Mouse (Mus musculus) induced T-regulatory cell, adult 2 months (primary cell): Measurements from ENCODE around the gene Ces1f.
"Not testable (repeated sequence)": the region's sequence is repeated elsewhere in the genome, so short reads cannot be mapped to it uniquely, and the experiment has no call there.

Experiments used
- DNase-seq: peaks from one replicate; pipeline ENCODE4 v3.0.0-alpha.2; 2012; ENCODE audit warnings: low read depth

The Ces1f gene

GRCm38 (mm10) chr8:93279556-93279955 lies at the start of gene Ces1f:
TSS of gene Ces1f (minus strand) at chr8:93279747.
- no peak for DNase-seq

GRCm38 (mm10) chr8:93325123-93325522 lies 45.6 kb upstream of the Ces1f start:
- no peak for DNase-seq

- no peak for DNase-seq
Measured at GRCm38 (mm10) chr8:93317031-93317430, 37.5 kb upstream of the Ces1f start.

GRCm38 (mm10) chr8:93315557-93315956 lies 36.0 kb upstream of the Ces1f start:
- DNase-seq = no peak

- no peak for DNase-seq
Measured at GRCm38 (mm10) chr8:93283896-93284295, 4.3 kb upstream of the Ces1f start.

- no peak for DNase-seq
Measured at GRCm38 (mm10) chr8:93282349-93282748, 2.8 kb upstream of the Ces1f start.

GRCm38 (mm10) chr8:93278176-93278805 lies 1.3 kb downstream of the Ces1f start:
- no peak for DNase-seq

GRCm38 (mm10) chr8:93274609-93275008 lies 4.9 kb downstream of the Ces1f start:
- no peak for DNase-seq

- no peak for DNase-seq
Measured at GRCm38 (mm10) chr8:93273321-93273720, 6.2 kb downstream of the Ces1f start.

- DNase-seq = no peak
Measured at GRCm38 (mm10) chr8:93272686-93273085, 6.9 kb downstream of the Ces1f start.

GRCm38 (mm10) chr8:93261436-93261835 lies 18.1 kb downstream of the Ces1f start:
- no peak for DNase-seq

- DNase-seq = no peak
Measured at GRCm38 (mm10) chr8:93252400-93252925, 27.1 kb downstream of the Ces1f start.

GRCm38 (mm10) chr8:93246057-93246456 lies 33.5 kb downstream of the Ces1f start:
- no peak for DNase-seq

GRCm38 (mm10) chr8:93239884-93240283 lies 39.7 kb downstream of the Ces1f start:
- no peak for DNase-seq

- DNase-seq = no peak
Measured at GRCm38 (mm10) chr8:93235681-93236080, 43.9 kb downstream of the Ces1f start.

- DNase-seq = no peak
Measured at GRCm38 (mm10) chr8:93234706-93235105, 44.8 kb downstream of the Ces1f start.

- DNase-seq = no peak
Measured at GRCm38 (mm10) chr8:93234068-93234467, 45.5 kb downstream of the Ces1f start.

GRCm38 (mm10) chr8:93229446-93229845 lies 50.1 kb downstream of the Ces1f start, which contains the start of gene Ces1e:
TSS of gene Ces1e (minus strand) at chr8:93229619.
- no peak for DNase-seq

GRCm38 (mm10) chr8:93228673-93229370 lies 50.7 kb downstream of the Ces1f start:
- no peak for DNase-seq

- not testable (repeated sequence) for DNase-seq
Measured at GRCm38 (mm10) chr8:93226471-93226870, 53.1 kb downstream of the Ces1f start.

GRCm38 (mm10) chr8:93221896-93222295 lies 57.7 kb downstream of the Ces1f start:
- DNase-seq = no peak

- DNase-seq = no peak
Measured at GRCm38 (mm10) chr8:93217867-93218266, 61.7 kb downstream of the Ces1f start.

GRCm38 (mm10) chr8:93217375-93217774 lies 62.2 kb downstream of the Ces1f start:
- no peak for DNase-seq
